Mouse (Mus musculus): Measurements from ENCODE around the gene Phlpp2. TPM values are rescaled to one million over a fixed set of nuclear protein-coding genes. Genes with fewer than 3 reads are reported as not detected.

The Phlpp2 gene
- total and polyA plus RNA-seq, 3 experiments, result 1.7 to 5.9 TPM; not detected in 1

GRCm38 (mm10) chr8:109855451-109855850, 12.9 kb upstream of the Phlpp2 start:
- H3K9ac ChIP-seq (ENCODE audit: control insufficient read depth, low read depth, low read length, poor library complexity, severe bottlenecking), result no peak overlapping the region
- no peak for DNase-seq (ENCODE audit: low read depth, low spot score)
- peaks cover 0 to 33% of the 10 kb centered on the region in 2 experiments; a peak in 2 of 4 replicates for H3K36me3 ChIP-seq (ENCODE audit: control insufficient read depth in 1 of 2, insufficient read depth in 2 of 2, low read length in 2 of 2)
- H3K9me3 ChIP-seq (replicated peaks; ENCODE audit: insufficient read depth, low read length), result no peaks in the 10 kb centered on the region
- TF ChIP-seq HCFC1 (IDR thresholded peaks at IDR 0.05; ENCODE audit: low read depth, low read length) (no peak), KAT2A (conservative IDR thresholded peaks at IDR 0.05; ENCODE audit: low read depth, low read length) (no peak), MEF2A (IDR thresholded peaks at IDR 0.05; ENCODE audit: extremely low read depth, insufficient replicate concordance, low read depth, low read length, poor library complexity, severe bottlenecking) (no peak), GABPA (IDR thresholded peaks at IDR 0.05; ENCODE audit: low read depth, low read length) (no peak), POLR2AphosphoS5 (IDR thresholded peaks at IDR 0.05; ENCODE audit: borderline replicate concordance, low read depth, low read length) (no peak)
- H3K27me3 ChIP-seq (ENCODE audit: control insufficient read depth in 1 of 2, insufficient read depth in 2 of 2, low read length in 2 of 2), result no peaks in the 10 kb centered on the region
- H3K4me3 ChIP-seq (ENCODE audit: control insufficient read depth in 1 of 2, insufficient read depth in 1 of 2, low read depth in 2 of 2, low read length in 2 of 2), result no peak overlapping the region
- no peaks in the 10 kb centered on the region for H3K4me1 ChIP-seq (ENCODE audit: control insufficient read depth in 1 of 2, insufficient read depth in 2 of 2, low read length in 2 of 2)
- no peak overlapping the region for H3K27ac ChIP-seq (ENCODE audit: control insufficient read depth, low read depth, low read length)
- no peaks in the 10 kb centered on the region for H3K79me2 ChIP-seq (ENCODE audit: control insufficient read depth, insufficient read depth, low read length, poor library complexity)

- H3K27me3 ChIP-seq (ENCODE audit: control insufficient read depth in 1 of 2, insufficient read depth in 2 of 2, low read length in 2 of 2), result no peaks in the 10 kb centered on the region
- peaks cover 16% of the 10 kb centered on the region in 2 experiments for H3K4me1 ChIP-seq (ENCODE audit: control insufficient read depth in 1 of 2, insufficient read depth in 2 of 2, low read length in 2 of 2)
- no peak overlapping the region for H3K4me3 ChIP-seq (ENCODE audit: control insufficient read depth in 1 of 2, insufficient read depth in 1 of 2, low read depth in 2 of 2, low read length in 2 of 2)
- DNase-seq (ENCODE audit: low read depth, low spot score), result no peak
- no peak overlapping the region for H3K27ac ChIP-seq (ENCODE audit: control insufficient read depth, low read depth, low read length)
- no peaks in the 10 kb centered on the region for H3K79me2 ChIP-seq (ENCODE audit: control insufficient read depth, insufficient read depth, low read length, poor library complexity)
- peaks cover 17 to 30% of the 10 kb centered on the region in 2 experiments for H3K36me3 ChIP-seq (ENCODE audit: control insufficient read depth in 1 of 2, insufficient read depth in 2 of 2, low read length in 2 of 2)
- TF ChIP-seq MAX (IDR thresholded peaks at IDR 0.05; ENCODE audit: low read length) (no peak), ETS1 (IDR thresholded peaks at IDR 0.05; ENCODE audit: low read depth, low read length) (0 out of 2 replicates have a peak, but pooled peaks have one; percentile 9)
- no peaks in the 10 kb centered on the region for H3K9me3 ChIP-seq (replicated peaks; ENCODE audit: insufficient read depth, low read length)
- H3K9ac ChIP-seq (ENCODE audit: control insufficient read depth, low read depth, low read length, poor library complexity, severe bottlenecking), result no peak overlapping the region
These were observed 4.9 kb upstream of the Phlpp2 start for GRCm38 (mm10) chr8:109863398-109863797.

GRCm38 (mm10) chr8:109864798-109865197, 3.5 kb upstream of the Phlpp2 start:
- H3K4me1 ChIP-seq (ENCODE audit: control insufficient read depth in 1 of 2, insufficient read depth in 2 of 2, low read length in 2 of 2), result peaks cover 16% of the 10 kb centered on the region in 2 experiments
- H3K4me3 ChIP-seq (ENCODE audit: control insufficient read depth in 1 of 2, insufficient read depth in 1 of 2, low read depth in 2 of 2, low read length in 2 of 2), result no peak overlapping the region
- H3K9me3 ChIP-seq (replicated peaks; ENCODE audit: insufficient read depth, low read length), result no peaks in the 10 kb centered on the region
- H3K27me3 ChIP-seq (ENCODE audit: control insufficient read depth in 1 of 2, insufficient read depth in 2 of 2, low read length in 2 of 2), result no peaks in the 10 kb centered on the region
- no peak overlapping the region for H3K9ac ChIP-seq (ENCODE audit: control insufficient read depth, low read depth, low read length, poor library complexity, severe bottlenecking)
- H3K79me2 ChIP-seq (ENCODE audit: control insufficient read depth, insufficient read depth, low read length, poor library complexity), result peaks cover 4% of the 10 kb centered on the region; the same call in 1 of the 2 replicates
- peaks cover 9 to 33% of the 10 kb centered on the region in 2 experiments for H3K36me3 ChIP-seq (ENCODE audit: control insufficient read depth in 1 of 2, insufficient read depth in 2 of 2, low read length in 2 of 2)
- H3K27ac ChIP-seq (ENCODE audit: control insufficient read depth, low read depth, low read length), result peak overlapping the region; percentile 7; the same call in 1 of the 2 replicates
- peak; percentile 64 for DNase-seq (ENCODE audit: low read depth, low spot score)
- TF ChIP-seq CTCF (IDR thresholded peaks at IDR 0.05 in 2 of 3, conservative IDR thresholded peaks at IDR 0.05 in 1 of 3; ENCODE audit: control insufficient read depth in 1 of 3, insufficient read depth in 1 of 3, low read depth in 2 of 3, low read length in 3 of 3, poor library complexity in 1 of 3, severe bottlenecking in 1 of 3) (no peak), ETS1 (IDR thresholded peaks at IDR 0.05; ENCODE audit: low read depth, low read length) (peak; percentile 85), ELF1 (IDR thresholded peaks at IDR 0.05; ENCODE audit: low read depth, low read length) (no peak), POLR2AphosphoS2 (IDR thresholded peaks at IDR 0.05; ENCODE audit: low read length) (peak; percentile 18; the same call in 1 of the 2 replicates), TBP (IDR thresholded peaks at IDR 0.05; ENCODE audit: low read depth, low read length) (no peak), EP300 (IDR thresholded peaks at IDR 0.05; ENCODE audit: low read depth in 1 of 2, low read length in 2 of 2) (peak; percentile 92), MAFK (IDR thresholded peaks at IDR 0.05; ENCODE audit: borderline replicate concordance, low read depth, low read length) (no peak; the same call in 1 of the 2 replicates), MYB (IDR thresholded peaks at IDR 0.05; ENCODE audit: low read depth, low read length) (peak; percentile 34; the same call in 1 of the 2 replicates), GATA1 (IDR thresholded peaks at IDR 0.05; ENCODE audit: low read depth, low read length) (peak; percentile 91), JUND (IDR thresholded peaks at IDR 0.05; ENCODE audit: low read depth, low read length) (no peak), GABPA (IDR thresholded peaks at IDR 0.05; ENCODE audit: low read depth, low read length) (no peak), NELFE (IDR thresholded peaks at IDR 0.05; ENCODE audit: low read depth, low read length) (no peak), NRF1 (IDR thresholded peaks at IDR 0.05; ENCODE audit: insufficient read depth, low read depth, low read length, poor library complexity, severe bottlenecking) (no peak), MXI1 (IDR thresholded peaks at IDR 0.05; ENCODE audit: low read depth, low read length) (0 out of 2 replicates have a peak, but pooled peaks have one; percentile 34), USF1 (IDR thresholded peaks at IDR 0.05; ENCODE audit: low read depth, low read length) (no peak), SIN3A (IDR thresholded peaks at IDR 0.05; ENCODE audit: low read length) (peak; percentile 80), ZC3H11A (IDR thresholded peaks at IDR 0.05; ENCODE audit: low read depth, low read length) (no peak), RCOR1 (IDR thresholded peaks at IDR 0.05; ENCODE audit: low read depth, low read length) (peak; percentile 84), TCF12 (IDR thresholded peaks at IDR 0.05; ENCODE audit: low read depth, low read length) (peak; percentile 96), SMC3 (IDR thresholded peaks at IDR 0.05; ENCODE audit: low read depth, low read length) (no peak), CHD2 (IDR thresholded peaks at IDR 0.05; ENCODE audit: low read length) (peak; percentile 22; the same call in 1 of the 2 replicates)
